Mouse (Mus musculus): ENCODE results near the gene Slc36a3. TPM values are rescaled to one million over a fixed set of nuclear protein-coding genes. Genes with fewer than 3 reads are reported as not detected.

Gene Slc36a3
- polyA plus RNA-seq, 1 experiment from 2014 or later, result not detected

- Histone ChIP-seq H3K4me3 (ENCODE audit: low read depth, low read length) (no peak overlapping the region), H3K27me3 (ENCODE audit: control insufficient read depth, insufficient read depth, low read length) (no peaks in the 10 kb centered on the region), H3K4me2 (replicated peaks; ENCODE audit: low read depth, low read length) (no peak overlapping the region), H3K4me1 (replicated peaks; ENCODE audit: control insufficient read depth, insufficient read depth, low read length) (no peaks in the 10 kb centered on the region), H3K9ac (ENCODE audit: low read depth, low read length) (no peak overlapping the region), H3K27ac (ENCODE audit: low read depth, low read length) (no peak overlapping the region), H3K9me3 (ENCODE audit: control insufficient read depth, low read length) (no peaks in the 10 kb centered on the region), H3K36me3 (ENCODE audit: control insufficient read depth, insufficient read depth, low read length) (no peaks in the 10 kb centered on the region)
- 79% methylated on average over 5 of the region's 5 CpGs for WGBS
- ATAC-seq (ENCODE audit: low FRiP score), result no peak
- DNase-seq (ENCODE audit: low spot score), result no peak
Measured at GRCm38 (mm10) chr11:55134871-55135270, 16.6 kb downstream of the Slc36a3 start.

DNA sequence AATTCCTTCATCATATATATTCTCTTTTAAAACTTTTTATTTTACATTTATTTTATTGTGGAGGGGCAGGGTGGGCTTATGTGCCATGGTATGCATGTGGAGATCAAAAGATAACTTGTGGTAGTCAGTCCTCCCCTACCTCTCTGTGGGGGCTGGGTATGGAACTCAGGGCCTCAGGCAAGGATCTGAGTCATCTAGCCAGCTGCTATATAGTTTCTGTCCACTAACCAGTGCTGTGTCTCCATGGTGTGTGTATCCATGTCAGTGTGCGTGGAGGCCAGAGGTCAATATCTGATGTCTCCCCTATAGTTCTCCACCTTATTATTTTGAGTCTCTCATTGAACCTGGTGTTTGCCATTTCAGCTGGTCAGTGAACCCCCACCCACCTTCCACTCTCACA, 17.1 kb downstream of the Slc36a3 start:
- H3K27me3 ChIP-seq (ENCODE audit: control insufficient read depth, insufficient read depth, low read length), result no peaks in the 10 kb centered on the region
- H3K4me1 ChIP-seq (replicated peaks; ENCODE audit: control insufficient read depth, insufficient read depth, low read length), result no peaks in the 10 kb centered on the region
- H3K9me3 ChIP-seq (ENCODE audit: control insufficient read depth, low read length), result no peaks in the 10 kb centered on the region
- no peak overlapping the region for H3K4me2 ChIP-seq (replicated peaks; ENCODE audit: low read depth, low read length)
- ATAC-seq (ENCODE audit: low FRiP score) (no peak), DNase-seq (ENCODE audit: low spot score) (no peak)
- no peak overlapping the region for H3K27ac ChIP-seq (ENCODE audit: low read depth, low read length)
- 88% methylated on average over 1 of the region's 1 CpGs for WGBS
- no peaks in the 10 kb centered on the region for H3K36me3 ChIP-seq (ENCODE audit: control insufficient read depth, insufficient read depth, low read length)
- H3K4me3 ChIP-seq (ENCODE audit: low read depth, low read length), result no peak overlapping the region
- H3K9ac ChIP-seq (ENCODE audit: low read depth, low read length), result no peak overlapping the region

- no peaks in the 10 kb centered on the region for H3K4me1 ChIP-seq (replicated peaks; ENCODE audit: control insufficient read depth, insufficient read depth, low read length)
- ATAC-seq (ENCODE audit: low FRiP score) (no peak), DNase-seq (ENCODE audit: low spot score) (no peak)
- no peak overlapping the region for H3K9ac ChIP-seq (ENCODE audit: low read depth, low read length)
- 100% methylated on average over 1 of the region's 1 CpGs for WGBS
- H3K27ac ChIP-seq (ENCODE audit: low read depth, low read length), result no peak overlapping the region
- H3K9me3 ChIP-seq (ENCODE audit: control insufficient read depth, low read length), result no peaks in the 10 kb centered on the region
- no peaks in the 10 kb centered on the region for H3K27me3 ChIP-seq (ENCODE audit: control insufficient read depth, insufficient read depth, low read length)
- no peak overlapping the region for H3K4me2 ChIP-seq (replicated peaks; ENCODE audit: low read depth, low read length)
- no peaks in the 10 kb centered on the region for H3K36me3 ChIP-seq (ENCODE audit: control insufficient read depth, insufficient read depth, low read length)
- H3K4me3 ChIP-seq (ENCODE audit: low read depth, low read length), result no peak overlapping the region
Measured at GRCm38 (mm10) chr11:55133204-55133603, 18.3 kb downstream of the Slc36a3 start.

DNA sequence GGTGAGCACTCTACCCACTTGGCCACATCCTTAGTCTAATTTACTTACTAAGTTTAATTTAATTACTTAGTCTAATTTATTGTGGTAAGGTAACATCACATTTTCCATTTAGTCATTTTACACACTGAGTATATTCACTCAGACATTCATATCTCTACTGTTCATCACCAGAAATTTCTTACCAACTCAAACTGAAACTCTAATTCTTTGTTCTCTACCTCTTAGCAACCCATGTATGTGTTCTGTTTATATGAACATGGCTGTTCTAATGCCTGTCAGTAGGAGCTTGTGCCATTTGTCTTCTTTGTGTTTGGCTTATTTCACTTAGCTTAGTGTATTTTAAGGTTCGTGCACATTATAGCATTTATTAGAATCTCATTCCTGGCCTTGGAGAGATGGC, 19.6 kb downstream of the Slc36a3 start:
- no peak overlapping the region for H3K4me3 ChIP-seq (ENCODE audit: low read depth, low read length)
- no peaks in the 10 kb centered on the region for H3K36me3 ChIP-seq (ENCODE audit: control insufficient read depth, insufficient read depth, low read length)
- ATAC-seq (ENCODE audit: low FRiP score) (no peak), DNase-seq (ENCODE audit: low spot score) (no peak)
- H3K9me3 ChIP-seq (ENCODE audit: control insufficient read depth, low read length), result no peaks in the 10 kb centered on the region
- no peak overlapping the region for H3K9ac ChIP-seq (ENCODE audit: low read depth, low read length)
- WGBS, result 89% methylated on average over 1 of the region's 1 CpGs
- no peaks in the 10 kb centered on the region for H3K4me1 ChIP-seq (replicated peaks; ENCODE audit: control insufficient read depth, insufficient read depth, low read length)
- H3K4me2 ChIP-seq (replicated peaks; ENCODE audit: low read depth, low read length), result no peak overlapping the region
- H3K27ac ChIP-seq (ENCODE audit: low read depth, low read length), result no peak overlapping the region
- H3K27me3 ChIP-seq (ENCODE audit: control insufficient read depth, insufficient read depth, low read length), result no peaks in the 10 kb centered on the region

GRCm38 (mm10) chr11:55131077-55131742, 20.3 kb downstream of the Slc36a3 start:
- no peak for DNase-seq (ENCODE audit: low spot score)
- no peaks in the 10 kb centered on the region for H3K9me3 ChIP-seq (ENCODE audit: control insufficient read depth, low read length)

DNA sequence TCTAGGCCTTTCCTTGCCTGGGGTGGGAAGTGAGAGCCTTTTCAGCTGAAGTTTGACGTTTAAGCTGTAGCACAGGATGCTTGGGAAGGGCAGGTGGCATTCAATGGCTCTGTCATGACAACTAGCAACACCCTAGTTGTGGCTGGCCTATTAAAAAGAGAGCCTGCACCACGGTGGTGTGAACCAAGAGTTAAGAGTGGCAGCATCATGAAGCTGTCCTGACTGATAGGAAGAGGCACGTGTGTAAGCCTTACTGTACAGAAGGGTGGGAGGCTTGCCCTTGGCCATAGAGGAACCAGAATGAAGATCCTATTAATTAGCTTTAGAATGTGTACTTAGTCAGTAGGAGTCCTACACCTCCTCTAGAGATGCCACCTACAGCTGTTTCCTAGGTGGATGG, 23.1 kb downstream of the Slc36a3 start:
- H3K9ac ChIP-seq (ENCODE audit: low read depth, low read length), result no peak overlapping the region

More at GRCm38 (mm10) chr11:55131077-55131742, 20.3 kb downstream of the Slc36a3 start:
- H3K4me3 ChIP-seq (ENCODE audit: low read depth, low read length), result no peak overlapping the region
- no peak overlapping the region for H3K9ac ChIP-seq (ENCODE audit: low read depth, low read length)
- 92% methylated on average over 11 of the region's 11 CpGs for WGBS
- H3K36me3 ChIP-seq (ENCODE audit: control insufficient read depth, insufficient read depth, low read length), result no peaks in the 10 kb centered on the region
- no peak overlapping the region for H3K27ac ChIP-seq (ENCODE audit: low read depth, low read length)
- no peaks in the 10 kb centered on the region for H3K4me1 ChIP-seq (replicated peaks; ENCODE audit: control insufficient read depth, insufficient read depth, low read length)
- H3K4me2 ChIP-seq (replicated peaks; ENCODE audit: low read depth, low read length), result no peak overlapping the region
- ATAC-seq (ENCODE audit: low FRiP score), result no peak
- no peaks in the 10 kb centered on the region for H3K27me3 ChIP-seq (ENCODE audit: control insufficient read depth, insufficient read depth, low read length)

DNA sequence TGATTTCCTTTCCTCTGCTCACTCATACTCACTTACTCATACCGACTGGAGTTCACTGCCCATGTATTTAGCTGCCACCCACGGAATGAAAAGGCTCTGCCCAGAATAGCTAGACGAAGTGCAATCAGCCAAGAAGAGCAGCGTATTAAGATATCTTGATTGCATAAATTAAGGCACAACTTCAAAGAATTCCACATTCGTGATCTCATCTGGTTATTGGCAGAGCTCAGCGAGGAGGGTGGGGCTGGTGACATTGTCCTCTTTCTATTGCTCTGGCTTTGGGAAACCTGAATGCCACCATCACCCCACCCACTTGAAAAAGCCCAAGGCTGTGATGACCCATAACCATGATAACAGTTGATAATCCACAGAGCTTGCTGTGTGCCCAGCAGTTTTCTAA, 23.6 kb downstream of the Slc36a3 start:
- Histone ChIP-seq H3K4me1 (replicated peaks; ENCODE audit: control insufficient read depth, insufficient read depth, low read length) (no peaks in the 10 kb centered on the region), H3K27ac (ENCODE audit: low read depth, low read length) (no peak overlapping the region), H3K4me2 (replicated peaks; ENCODE audit: low read depth, low read length) (no peak overlapping the region), H3K9ac (ENCODE audit: low read depth, low read length) (no peak overlapping the region), H3K4me3 (ENCODE audit: low read depth, low read length) (no peak overlapping the region), H3K36me3 (ENCODE audit: control insufficient read depth, insufficient read depth, low read length) (no peaks in the 10 kb centered on the region), H3K27me3 (ENCODE audit: control insufficient read depth, insufficient read depth, low read length) (no peaks in the 10 kb centered on the region), H3K9me3 (ENCODE audit: control insufficient read depth, low read length) (no peaks in the 10 kb centered on the region)
- ATAC-seq (ENCODE audit: low FRiP score), result no peak
- DNase-seq (ENCODE audit: low spot score), result no peak
- 80% methylated on average over 6 of the region's 6 CpGs for WGBS

More for the DNA sequence above, 23.1 kb downstream of the Slc36a3 start:
- Histone ChIP-seq H3K27ac (ENCODE audit: low read depth, low read length) (no peak overlapping the region), H3K4me1 (replicated peaks; ENCODE audit: control insufficient read depth, insufficient read depth, low read length) (no peaks in the 10 kb centered on the region), H3K36me3 (ENCODE audit: control insufficient read depth, insufficient read depth, low read length) (no peaks in the 10 kb centered on the region), H3K4me2 (replicated peaks; ENCODE audit: low read depth, low read length) (no peak overlapping the region), H3K9me3 (ENCODE audit: control insufficient read depth, low read length) (no peaks in the 10 kb centered on the region), H3K4me3 (ENCODE audit: low read depth, low read length) (no peak overlapping the region), H3K27me3 (ENCODE audit: control insufficient read depth, insufficient read depth, low read length) (no peaks in the 10 kb centered on the region)
- ATAC-seq (ENCODE audit: low FRiP score), result no peak
- no peak for DNase-seq (ENCODE audit: low spot score)
- WGBS, result 87% methylated on average over 3 of the region's 3 CpGs

DNA sequence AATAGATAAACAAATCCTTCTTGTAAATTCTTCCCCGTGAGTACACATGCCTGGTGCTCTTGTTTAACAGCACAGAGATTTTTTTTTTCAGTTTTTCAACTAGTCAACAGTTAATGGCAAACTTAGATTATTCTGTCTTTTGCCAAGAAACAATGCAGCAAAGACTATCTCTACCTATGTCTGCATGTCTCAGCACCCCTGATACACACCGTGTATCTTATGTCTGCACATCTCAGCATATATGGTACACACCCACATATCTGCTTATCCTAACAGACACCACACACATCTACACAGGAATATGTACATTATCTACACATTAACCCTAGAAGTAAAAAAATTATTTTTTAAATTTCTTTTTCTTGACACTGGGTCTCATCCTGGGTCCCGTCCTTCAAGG, 24.8 kb downstream of the Slc36a3 start:
- no peak for ATAC-seq (ENCODE audit: low FRiP score)
- DNase-seq (ENCODE audit: low spot score), result no peak
- Histone ChIP-seq H3K27ac (ENCODE audit: low read depth, low read length) (no peak overlapping the region), H3K27me3 (ENCODE audit: control insufficient read depth, insufficient read depth, low read length) (no peaks in the 10 kb centered on the region), H3K9me3 (ENCODE audit: control insufficient read depth, low read length) (no peaks in the 10 kb centered on the region), H3K36me3 (ENCODE audit: control insufficient read depth, insufficient read depth, low read length) (no peaks in the 10 kb centered on the region), H3K4me3 (ENCODE audit: low read depth, low read length) (no peak overlapping the region), H3K9ac (ENCODE audit: low read depth, low read length) (no peak overlapping the region), H3K4me2 (replicated peaks; ENCODE audit: low read depth, low read length) (no peak overlapping the region), H3K4me1 (replicated peaks; ENCODE audit: control insufficient read depth, insufficient read depth, low read length) (no peaks in the 10 kb centered on the region)
- whole genome bisulfite sequencing, result 89% methylated on average over 3 of the region's 3 CpGs

DNA sequence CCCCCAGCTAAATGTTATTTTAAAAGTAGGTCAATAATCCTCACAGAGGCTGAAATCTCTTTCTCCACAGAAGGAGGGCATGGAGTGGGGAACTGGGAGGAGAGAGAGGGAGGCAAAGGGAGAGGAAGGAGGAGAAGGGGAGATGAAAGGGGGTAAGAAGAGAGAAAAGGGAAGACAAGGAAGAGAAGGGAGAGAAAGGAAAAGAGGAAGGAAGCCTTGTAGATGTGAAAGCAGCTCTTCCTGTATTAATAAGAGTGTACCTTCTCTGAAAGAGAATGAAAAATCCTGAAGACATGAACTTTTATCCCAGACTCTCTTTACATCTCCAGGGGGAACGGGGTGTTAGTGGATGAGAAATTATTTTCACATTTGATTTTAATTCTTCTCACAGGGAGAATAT, 30.1 kb downstream of the Slc36a3 start:
- no peak overlapping the region for H3K4me3 ChIP-seq (ENCODE audit: low read depth, low read length)
- no peaks in the 10 kb centered on the region for H3K36me3 ChIP-seq (ENCODE audit: control insufficient read depth, insufficient read depth, low read length)
- H3K4me2 ChIP-seq (replicated peaks; ENCODE audit: low read depth, low read length), result no peak overlapping the region
- DNase-seq (ENCODE audit: low spot score), result no peak
- 97% methylated on average over 1 of the region's 1 CpGs for WGBS
- H3K27ac ChIP-seq (ENCODE audit: low read depth, low read length), result no peak overlapping the region
- no peaks in the 10 kb centered on the region for H3K9me3 ChIP-seq (ENCODE audit: control insufficient read depth, low read length)
- no peak overlapping the region for H3K9ac ChIP-seq (ENCODE audit: low read depth, low read length)
- ATAC-seq (ENCODE audit: low FRiP score), result no peak
- no peaks in the 10 kb centered on the region for H3K27me3 ChIP-seq (ENCODE audit: control insufficient read depth, insufficient read depth, low read length)
- no peaks in the 10 kb centered on the region for H3K4me1 ChIP-seq (replicated peaks; ENCODE audit: control insufficient read depth, insufficient read depth, low read length)

All from hindbrain, embryonic 11.5 days (tissue).